Mouse (Mus musculus) kidney, postnatal 36 days (tissue): ENCODE data around the gene Cracr2b.
A peak's percentile ranks its signal among the peaks of the same experiment; 100 is the strongest.

Experiments used
- DNase-seq, 2 experiments: peaks; one replicate each; pipeline ENCODE4 v3.0.0; 2021 to 2022; ENCODE audit warnings: mixed read lengths in 2 of 2

The Cracr2b gene

GRCm38 (mm10) chr7:141460391-141461113, at the start of gene Cracr2b:
Gene Cracr2b (plus strand): TSS chr7:141461094.
- DNase-seq: no peak

- no peak for DNase-seq
Measured at GRCm38 (mm10) chr7:141411667-141412066, 49.2 kb upstream of the Cracr2b start.

GRCm38 (mm10) chr7:141413331-141413730, 47.6 kb upstream of the Cracr2b start:
- DNase-seq: peak in 1 of 2 experiments; percentile 34

- peak; percentile 100 for DNase-seq
Measured at GRCm38 (mm10) chr7:141413809-141414584, 46.9 kb upstream of the Cracr2b start, which contains the start of gene Gatd1. Gene Gatd1 (minus strand): TSS chr7:141414136.

GRCm38 (mm10) chr7:141416144-141416841, 44.6 kb upstream of the Cracr2b start:
- DNase-seq: no peak

GRCm38 (mm10) chr7:141417731-141418681, 42.9 kb upstream of the Cracr2b start:
- DNase-seq: no peak

- peak in 1 of 2 experiments; percentile 78 for DNase-seq
Measured at GRCm38 (mm10) chr7:141418970-141419369, 41.9 kb upstream of the Cracr2b start.

- no peak for DNase-seq
Measured at GRCm38 (mm10) chr7:141420030-141420702, 40.7 kb upstream of the Cracr2b start.

GRCm38 (mm10) chr7:141423811-141424210, 37.1 kb upstream of the Cracr2b start:
- DNase-seq: no peak

- DNase-seq: no peak
Measured at GRCm38 (mm10) chr7:141426948-141427730, 33.8 kb upstream of the Cracr2b start.

GRCm38 (mm10) chr7:141428701-141429100, 32.2 kb upstream of the Cracr2b start:
- no peak for DNase-seq

- peak; percentile 61 to 76 for DNase-seq
Measured at GRCm38 (mm10) chr7:141429310-141429709, 31.6 kb upstream of the Cracr2b start, which contains the start of gene Cend1. Gene Cend1 (minus strand): TSS chr7:141429491.

GRCm38 (mm10) chr7:141429840-141430584, 30.9 kb upstream of the Cracr2b start:
- DNase-seq: no peak

GRCm38 (mm10) chr7:141430585-141431240, 30.2 kb upstream of the Cracr2b start:
- DNase-seq: no peak

- DNase-seq: no peak
Measured at GRCm38 (mm10) chr7:141431434-141432185, 29.3 kb upstream of the Cracr2b start.

- peak; percentile 71 to 73 for DNase-seq
Measured at GRCm38 (mm10) chr7:141432186-141432611, 28.7 kb upstream of the Cracr2b start.

- peak; percentile 80 to 87 for DNase-seq
Measured at GRCm38 (mm10) chr7:141432741-141433516, 28.0 kb upstream of the Cracr2b start.
